Mouse (Mus musculus): ENCODE measurements around the gene Slc9a3r2.
"Not testable (repeated sequence)": the region's sequence is repeated elsewhere in the genome, so short reads cannot be mapped to it uniquely, and the experiment has no call there.

Gene Slc9a3r2

DNA sequence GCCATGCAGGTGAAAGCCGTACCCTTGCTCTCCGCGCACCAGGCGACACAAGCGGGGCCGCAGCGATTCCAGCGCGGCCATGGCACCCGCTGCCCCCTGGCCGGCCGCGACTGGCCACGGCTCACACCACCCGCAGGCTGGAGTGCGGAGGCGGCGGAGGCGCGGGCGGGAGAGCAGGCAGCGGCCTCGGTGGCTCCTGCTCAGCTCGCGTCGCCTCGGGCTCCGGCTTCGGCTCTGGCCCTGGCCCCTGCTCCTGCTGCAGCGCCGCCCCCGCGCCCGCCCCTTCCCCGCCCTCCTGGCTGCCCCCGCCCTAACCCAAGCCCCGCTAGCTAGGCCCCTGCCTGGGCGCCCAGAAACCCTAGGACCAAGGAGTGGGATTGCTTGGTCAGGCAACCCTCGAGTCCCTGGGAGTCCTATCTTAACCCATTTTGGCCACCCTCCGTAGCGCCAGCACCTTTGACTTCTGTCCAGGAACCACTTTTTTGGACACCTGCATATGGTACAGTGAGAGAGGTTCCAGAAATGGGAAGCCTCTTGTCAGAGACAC lies at the start of gene Slc9a3r2:
Gene Slc9a3r2 (minus strand): TSS at position 258 of the 547 bp plus-strand sequence.
- DNase-seq = peak; percentile 98

DNA sequence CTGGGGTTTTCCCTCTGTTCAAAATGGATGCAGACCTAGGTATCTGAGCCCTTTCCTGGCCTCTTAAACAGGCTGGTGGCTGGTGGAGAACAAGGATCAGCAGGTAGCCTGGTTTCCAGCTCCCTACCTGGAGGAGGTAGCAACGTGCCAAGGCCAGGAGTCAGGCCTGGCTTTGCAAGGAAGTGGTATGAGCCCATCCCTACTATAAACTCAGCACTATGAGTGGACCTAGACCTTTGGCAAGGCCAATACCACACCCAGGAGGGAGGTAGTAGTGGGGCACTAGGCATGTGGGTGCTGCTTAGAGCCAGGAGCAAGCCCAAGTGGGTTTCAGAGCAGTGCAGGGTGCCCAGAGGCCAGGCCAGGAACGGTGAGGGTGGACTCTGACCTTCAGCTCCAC lies 49.3 kb upstream of the Slc9a3r2 start:
- DNase-seq = peak; percentile 81

- DNase-seq = peak; percentile 90
Measured at GRCm38 (mm10) chr17:24698715-24699114, 48.6 kb upstream of the Slc9a3r2 start.

- DNase-seq = peak; percentile 89
Measured at GRCm38 (mm10) chr17:24697985-24698384, 47.9 kb upstream of the Slc9a3r2 start.

- peak; percentile 99 for DNase-seq
Measured at GRCm38 (mm10) chr17:24696011-24696697, 46.0 kb upstream of the Slc9a3r2 start, which contains the start of the genes Gfer and Noxo1. Gene Gfer, minus strand, starts transcription at chr17:24696156. Gene Noxo1, plus strand, starts transcription at chr17:24696234.

GRCm38 (mm10) chr17:24695326-24696010 lies 45.3 kb upstream of the Slc9a3r2 start:
- DNase-seq = no peak

GRCm38 (mm10) chr17:24692385-24692784 lies 42.3 kb upstream of the Slc9a3r2 start:
- DNase-seq = peak; percentile 87

DNA sequence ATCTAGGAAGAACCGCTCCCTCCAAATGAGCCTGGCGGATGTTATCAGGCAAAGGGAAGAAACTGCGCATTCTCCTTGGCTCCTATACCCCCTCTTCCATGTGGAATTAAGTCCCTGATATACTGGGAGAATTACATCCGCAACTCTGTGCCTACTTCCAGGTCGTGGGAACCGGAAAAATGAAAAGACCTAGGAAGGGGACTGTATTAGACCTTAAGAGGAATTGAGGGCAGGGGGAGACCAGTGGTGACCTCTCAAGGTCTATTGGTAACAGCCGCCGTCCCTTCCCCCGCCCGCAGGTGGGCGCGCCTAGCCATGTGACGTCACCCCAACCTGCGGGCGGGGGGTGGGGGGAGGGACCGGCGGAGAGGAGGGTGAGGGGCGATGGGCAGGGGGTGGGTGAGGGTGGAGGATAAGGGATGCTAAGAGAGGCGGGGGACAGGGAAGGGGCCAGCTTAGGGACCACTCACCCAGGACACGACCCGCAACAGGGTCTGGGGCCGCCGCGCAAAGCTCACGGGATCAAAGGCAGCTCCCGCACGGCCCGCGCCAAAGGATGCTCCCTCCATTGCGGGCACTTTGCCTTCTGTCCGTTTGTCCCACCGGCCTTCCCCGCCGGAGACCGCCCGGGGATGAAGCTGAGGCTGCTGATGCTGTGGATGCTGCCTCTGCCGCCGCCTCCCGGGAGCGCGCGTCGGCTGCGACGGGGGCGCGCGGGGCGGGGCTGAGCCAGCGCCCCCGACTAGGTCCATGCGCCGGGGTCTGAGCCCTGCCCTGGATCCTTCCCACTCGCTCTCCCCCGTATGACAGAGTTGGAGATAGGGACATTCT lies 39.3 kb upstream of the Slc9a3r2 start, which contains the start of gene Syngr3:
Gene Syngr3 (minus strand): TSS at position 705 of the 831 bp plus-strand sequence.
- peak; percentile 87 for DNase-seq

DNA sequence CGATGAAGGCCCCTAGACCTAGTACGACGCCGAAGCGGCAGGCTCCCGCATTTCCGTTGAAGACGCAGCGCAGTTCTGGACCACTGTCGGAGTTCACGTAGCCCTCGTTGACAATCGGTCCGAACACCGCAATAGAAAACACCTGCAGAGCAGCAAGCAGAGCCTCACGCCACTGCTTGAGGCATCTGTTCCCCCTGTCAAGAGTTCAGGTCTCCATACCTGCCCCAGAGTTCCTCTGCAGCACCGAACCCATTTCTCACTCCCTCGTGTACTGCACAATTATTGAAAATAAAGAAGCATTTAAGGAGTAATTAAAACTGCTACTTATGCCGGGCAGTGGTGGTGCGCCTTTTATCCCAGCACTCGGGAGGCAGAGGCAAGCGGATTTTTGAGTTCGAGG lies 37.5 kb upstream of the Slc9a3r2 start:
- DNase-seq = peak; percentile 79

DNA sequence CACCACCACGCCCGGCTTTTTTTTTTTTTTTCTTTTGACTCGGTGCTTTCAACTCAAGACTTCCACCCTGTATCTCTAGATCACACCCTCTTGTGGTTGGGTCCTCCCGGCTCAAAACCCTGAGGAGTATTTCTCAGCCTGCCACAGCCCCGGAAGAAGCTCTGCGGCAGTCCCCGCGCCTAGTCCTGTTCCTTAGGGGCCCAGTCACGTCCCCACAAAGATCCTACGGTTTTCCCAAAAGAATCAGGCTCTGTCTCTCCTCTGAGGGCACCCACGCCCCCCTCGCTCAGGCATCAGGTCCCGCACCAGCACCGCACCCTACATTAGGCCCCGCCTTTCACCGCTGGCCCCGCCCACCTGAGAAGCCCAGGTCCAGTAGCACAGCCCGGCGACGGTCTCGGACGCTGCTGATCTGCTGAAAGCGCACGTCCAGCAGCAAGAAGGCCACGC lies 37.0 kb upstream of the Slc9a3r2 start:
- DNase-seq = peak; percentile 96

- peak; percentile 92 for DNase-seq
Measured at GRCm38 (mm10) chr17:24686514-24686913, 36.4 kb upstream of the Slc9a3r2 start.

GRCm38 (mm10) chr17:24677500-24678080 lies 27.5 kb upstream of the Slc9a3r2 start:
- peak; percentile 88 for DNase-seq

- peak; percentile 86 for DNase-seq
Measured at GRCm38 (mm10) chr17:24676877-24677276, 26.8 kb upstream of the Slc9a3r2 start.

DNA sequence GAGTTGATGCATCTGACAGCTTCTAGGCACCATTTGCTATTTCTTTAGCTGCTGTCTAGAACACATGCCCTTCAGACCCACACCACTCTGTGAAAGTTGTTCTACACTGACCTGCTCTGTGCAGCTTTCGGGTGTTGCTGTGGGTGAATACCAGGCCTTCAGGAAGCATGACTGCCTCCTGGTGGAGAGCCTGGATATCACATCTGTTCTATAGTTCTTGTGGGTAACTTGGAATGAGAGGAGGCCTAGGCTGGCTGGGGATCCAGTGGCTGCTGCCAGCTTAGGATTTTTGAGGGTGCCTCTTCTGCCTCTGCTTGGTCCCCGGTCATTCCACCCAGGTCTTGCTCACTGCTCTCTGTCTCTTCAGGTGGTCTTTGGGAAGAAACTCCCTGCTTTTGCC lies 26.1 kb upstream of the Slc9a3r2 start:
- DNase-seq = peak; percentile 94

DNA sequence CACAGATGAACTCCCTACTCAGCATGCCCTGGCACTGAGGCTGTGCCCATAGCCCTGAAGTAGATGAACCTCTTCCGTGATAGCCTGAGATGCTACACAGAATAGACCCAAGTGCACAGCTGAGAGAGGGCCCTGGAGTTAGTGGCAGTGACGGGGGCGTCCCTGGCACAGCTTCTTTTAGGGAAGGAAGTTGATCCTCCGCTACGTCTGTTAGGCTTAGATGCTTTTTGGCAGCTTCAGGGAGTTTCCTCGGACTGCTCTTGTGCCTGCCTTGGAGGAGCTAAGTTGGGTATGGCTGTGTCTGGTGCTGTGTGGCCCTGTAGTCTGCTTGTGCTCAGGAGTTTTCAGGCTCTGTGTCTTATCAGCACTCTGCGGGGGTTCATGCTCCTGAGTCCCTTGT lies 24.1 kb upstream of the Slc9a3r2 start:
- peak; percentile 88 for DNase-seq

- peak; percentile 98 for DNase-seq
Measured at GRCm38 (mm10) chr17:24672141-24672540, 22.0 kb upstream of the Slc9a3r2 start.

GRCm38 (mm10) chr17:24671346-24671745 lies 21.2 kb upstream of the Slc9a3r2 start:
- peak; percentile 91 for DNase-seq

DNA sequence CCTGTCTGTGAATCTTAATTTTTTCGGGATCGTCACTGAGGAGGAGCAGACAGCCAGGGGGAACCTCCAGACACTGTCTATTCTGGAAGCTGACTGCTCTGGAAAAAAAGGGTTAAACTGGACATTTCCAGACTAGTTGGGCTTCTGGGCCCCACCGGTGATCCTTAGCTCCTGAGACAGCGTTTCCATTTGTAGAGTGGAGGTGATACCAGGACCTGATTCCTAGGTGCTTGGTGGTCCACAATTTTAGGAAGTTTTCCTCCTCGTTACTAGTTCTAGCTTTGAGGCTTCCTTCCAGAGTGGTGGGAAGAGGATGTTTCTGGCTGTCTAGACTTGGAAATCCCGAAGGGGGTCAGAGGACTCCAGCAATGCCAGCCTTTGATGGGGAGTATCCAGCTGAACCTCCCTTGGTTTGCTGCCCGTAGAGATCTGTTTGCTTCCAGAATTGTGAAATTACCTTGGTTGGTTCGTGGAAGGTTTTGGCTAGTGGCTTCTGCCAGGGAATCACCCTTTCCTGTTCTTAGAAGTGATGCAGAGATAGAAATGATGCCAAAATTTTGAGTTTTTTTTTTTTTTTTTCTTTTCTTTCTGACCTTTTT lies 20.2 kb upstream of the Slc9a3r2 start:
- peak; percentile 82 for DNase-seq

DNA sequence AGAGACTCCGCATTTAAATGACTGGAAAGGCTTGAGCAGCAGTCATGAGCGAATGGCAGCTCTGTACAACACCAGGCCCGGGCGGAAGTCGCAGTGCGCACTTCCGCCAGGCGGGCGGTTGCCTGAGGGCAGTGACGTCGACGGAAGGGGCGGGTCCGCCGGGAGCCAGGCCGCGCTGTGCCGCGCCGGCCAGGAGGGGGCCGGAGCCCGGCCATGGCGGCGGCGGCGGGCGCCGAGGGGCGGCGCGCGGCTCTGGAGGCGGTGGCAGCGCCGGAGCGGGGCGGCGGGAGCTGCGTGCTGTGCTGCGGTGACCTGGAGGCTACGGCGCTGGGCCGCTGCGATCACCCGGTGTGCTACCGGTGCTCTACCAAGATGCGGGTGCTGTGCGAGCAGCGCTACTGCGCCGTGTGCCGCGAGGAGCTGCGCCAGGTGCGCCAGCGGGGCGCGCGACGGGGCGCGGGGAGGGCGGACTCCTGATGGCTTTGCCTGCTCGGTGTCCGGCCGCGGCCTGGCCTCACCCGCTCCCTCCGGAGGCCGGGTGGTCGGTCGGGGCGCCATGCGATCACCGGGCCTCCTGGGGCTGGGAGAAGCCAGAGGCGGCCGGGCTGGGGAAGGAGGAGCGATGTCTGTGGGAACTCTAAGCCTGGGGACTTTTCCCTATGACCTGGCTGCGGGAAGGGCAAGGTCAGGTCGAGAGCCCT lies 19.6 kb upstream of the Slc9a3r2 start, which contains the start of gene Zfp598:
Gene Zfp598 (plus strand): TSS at position 143 of the 701 bp plus-strand sequence.
- DNase-seq = peak; percentile 99

GRCm38 (mm10) chr17:24669214-24669544 lies 19.1 kb upstream of the Slc9a3r2 start:
- not testable (repeated sequence) for DNase-seq

- DNase-seq = peak; percentile 94
Measured at GRCm38 (mm10) chr17:24667416-24667815, 17.3 kb upstream of the Slc9a3r2 start.

Data from heart, adult 11 months (tissue).